Mouse (Mus musculus): ENCODE results near the gene Nbl1.

DNA sequence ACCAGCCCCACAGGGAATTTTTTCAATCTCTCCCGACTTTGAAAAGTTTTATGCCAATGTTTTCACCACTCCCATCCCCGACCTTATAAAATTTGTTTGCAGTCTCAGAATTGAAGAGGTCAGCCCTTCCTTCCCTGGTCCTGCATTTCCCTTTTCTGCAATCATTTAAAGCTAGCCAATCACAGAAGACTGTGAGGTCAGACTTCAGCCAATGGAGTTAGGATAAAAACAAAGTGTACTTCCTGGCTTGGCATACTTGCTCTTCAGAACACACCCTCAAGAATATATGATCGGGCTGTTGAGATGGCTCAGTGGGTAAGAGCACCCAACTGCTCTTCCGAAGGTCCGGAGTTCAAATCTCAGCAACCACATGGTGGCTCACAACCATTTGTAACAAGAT lies 40.3 kb upstream of the Nbl1 start:
- TF ChIP-seq POLR2A (IDR thresholded peaks at IDR 0.05; ENCODE audit: low read depth, low read length) (no peak), CTCF (IDR thresholded peaks at IDR 0.05; ENCODE audit: borderline replicate concordance, insufficient read depth, low read length) (no peak)
